Mouse (Mus musculus) thymus, postnatal 25 days (tissue): ENCODE measurements at regions not wholly inside any gene's neighbourhood (a gene's known extent, or its start where the extent isn't known, plus 50 kb on each side); places are given as distances from the start of the nearest gene placed in this dataset.
A peak's percentile ranks its signal among the peaks of the same experiment; 100 is the strongest.

ENCODE experiments used
- DNase-seq: peaks from one replicate; pipeline ENCODE4 v3.0.0; 2022

GRCm38 (mm10) chr12:106922571-106922991 is 565.9 kb upstream of the 3110018I06Rik start:
- DNase-seq: no peak

GRCm38 (mm10) chr12:106928389-106928788 is 560.0 kb upstream of the 3110018I06Rik start:
- DNase-seq: no peak

GRCm38 (mm10) chr12:106929161-106929560 is 559.3 kb upstream of the 3110018I06Rik start:
- DNase-seq: no peak

- DNase-seq: no peak
These were observed 556.8 kb upstream of the 3110018I06Rik start for GRCm38 (mm10) chr12:106931591-106931990.

GRCm38 (mm10) chr12:106939381-106939780 is 549.1 kb upstream of the 3110018I06Rik start:
- no peak for DNase-seq

GRCm38 (mm10) chr12:106943874-106944273 is 544.6 kb upstream of the 3110018I06Rik start:
- DNase-seq: no peak

- DNase-seq: no peak
These were observed 535.8 kb upstream of the 3110018I06Rik start for GRCm38 (mm10) chr12:106952621-106953020.

- DNase-seq: no peak
These were observed 532.7 kb upstream of the 3110018I06Rik start for GRCm38 (mm10) chr12:106955778-106956177.

- no peak for DNase-seq
These were observed 532.2 kb upstream of the 3110018I06Rik start for GRCm38 (mm10) chr12:106956266-106956665.

GRCm38 (mm10) chr12:106961991-106962390 is 526.4 kb upstream of the 3110018I06Rik start:
- DNase-seq: no peak

GRCm38 (mm10) chr12:106963762-106964161 is 524.7 kb upstream of the 3110018I06Rik start:
- peak; percentile 55 for DNase-seq

GRCm38 (mm10) chr12:106969873-106970272 is 518.6 kb upstream of the 3110018I06Rik start:
- DNase-seq: no peak

- no peak for DNase-seq
These were observed 496.0 kb upstream of the 3110018I06Rik start for GRCm38 (mm10) chr12:106992421-106992820.

- DNase-seq: no peak
These were observed 495.4 kb upstream of the 3110018I06Rik start for GRCm38 (mm10) chr12:106993011-106993410.

- DNase-seq: peak; percentile 49
These were observed 477.2 kb upstream of the 3110018I06Rik start for GRCm38 (mm10) chr12:107010995-107011786.

GRCm38 (mm10) chr12:107016801-107017200 is 471.6 kb upstream of the 3110018I06Rik start:
- peak; percentile 52 for DNase-seq

GRCm38 (mm10) chr12:107021806-107022205 is 466.6 kb upstream of the 3110018I06Rik start:
- DNase-seq: peak; percentile 39

- no peak for DNase-seq
These were observed 461.6 kb upstream of the 3110018I06Rik start for GRCm38 (mm10) chr12:107026821-107027220.

GRCm38 (mm10) chr12:107027842-107028549 is 460.4 kb upstream of the 3110018I06Rik start:
- no peak for DNase-seq

- no peak for DNase-seq
These were observed 459.4 kb upstream of the 3110018I06Rik start for GRCm38 (mm10) chr12:107028985-107029384.

- DNase-seq: peak; percentile 39
These were observed 452.1 kb upstream of the 3110018I06Rik start for GRCm38 (mm10) chr12:107036357-107036756.

GRCm38 (mm10) chr12:107041927-107042652 is 446.3 kb upstream of the 3110018I06Rik start:
- DNase-seq: no peak

- DNase-seq: no peak
These were observed 441.9 kb upstream of the 3110018I06Rik start for GRCm38 (mm10) chr12:107046496-107046895.
